Mouse (Mus musculus) 3T3-L1 (cell line): ENCODE data around the gene Vmn1r71.
"Not testable (repeated sequence)": the region's sequence is repeated elsewhere in the genome, so short reads cannot be mapped to it uniquely, and the experiment has no call there.

Experiments used
- DNase-seq: peaks from one replicate; pipeline ENCODE4 v3.0.0-alpha.2; 2015; ENCODE audit warnings: low read depth, low spot score

The Vmn1r71 gene

DNA sequence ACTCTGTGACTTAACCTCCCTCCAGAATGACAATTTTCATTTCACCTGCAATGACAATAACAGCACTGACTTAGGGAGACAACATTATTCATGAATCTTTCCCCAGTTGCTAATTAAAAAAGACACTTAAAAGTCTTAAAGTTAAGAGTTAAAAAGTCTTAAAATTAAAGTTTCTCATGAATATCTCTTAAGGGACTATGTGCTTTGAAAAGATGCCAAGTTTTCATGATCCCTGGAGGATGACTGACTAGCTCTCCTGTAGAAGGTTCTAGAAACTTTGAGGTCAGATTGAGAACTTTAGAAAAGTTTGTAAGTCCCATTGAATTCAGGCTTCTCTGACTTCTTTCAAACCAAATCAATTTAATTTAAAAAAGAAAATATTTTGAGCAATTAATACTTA lies at the start of gene Vmn1r71:
TSS of gene Vmn1r71 (minus strand) at position 101 of the 400 bp plus-strand sequence.
- no peak for DNase-seq

DNA sequence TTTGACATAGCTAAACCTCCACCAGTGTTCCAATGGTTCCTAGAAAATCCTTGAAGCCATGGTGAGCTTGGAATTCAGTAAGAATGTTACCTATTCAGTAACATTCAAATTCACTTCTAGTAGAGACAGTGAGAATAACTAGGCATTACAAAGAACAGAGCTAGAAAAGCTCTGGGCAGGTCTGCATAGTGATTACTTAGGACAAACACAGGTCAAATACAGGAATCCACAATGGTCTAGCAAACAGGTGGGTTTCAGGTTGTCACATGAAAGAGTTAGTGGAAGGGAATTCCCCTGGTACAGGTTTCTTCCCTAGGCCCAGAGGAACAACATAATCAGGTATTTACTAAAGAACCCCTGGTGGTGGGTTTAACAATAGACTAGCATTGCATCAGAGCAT lies 3.4 kb upstream of the Vmn1r71 start:
- DNase-seq = not testable (repeated sequence)
